Mouse (Mus musculus) neural tube, embryonic 11.5 days (tissue): ENCODE data around the gene Hcar1. TPM values are rescaled to one million over a fixed set of nuclear protein-coding genes. Genes with fewer than 3 reads are reported as not detected.

Experiments used
- ATAC-seq: fragments of 200-750 bp; cut with Nextera tagmentation; 2 replicates; pipeline ENCODE4 v1.8.0; 2017; ENCODE audit warnings: moderate number of reproducible peaks, mild to moderate bottlenecking, moderate TSS enrichment, moderate library complexity; ENCODE audit not compliant: insufficient read depth, low FRiP score, low TSS enrichment
- DNase-seq: peaks from one replicate; pipeline ENCODE4 v3.0.0-alpha.2; 2015; ENCODE audit warnings: low spot score
- H3K27ac ChIP-seq: fragments of 300-500 bp; sonication (generic); 2 replicates; pipeline ENCODE4 v1.5.1; 2014; ENCODE audit warnings: low read depth, mild to moderate bottlenecking, low read length
- H3K27me3 ChIP-seq: fragments of 300-500 bp; sonication (generic); 2 replicates; pipeline ENCODE4 v1.6.1; 2014; ENCODE audit warnings: mild to moderate bottlenecking, low read length, mixed read lengths; ENCODE audit not compliant: control insufficient read depth, insufficient read depth
- H3K36me3 ChIP-seq: fragments of 300-500 bp; sonication (generic); 2 replicates; pipeline ENCODE4 v1.6.1; 2014; ENCODE audit warnings: mild to moderate bottlenecking, low read length, moderate library complexity, mixed read lengths; ENCODE audit not compliant: control insufficient read depth, insufficient read depth
- H3K4me1 ChIP-seq: fragments of 300-500 bp; sonication (generic); 2 replicates; pipeline ENCODE4 v1.6.1; 2014; ENCODE audit warnings: low read length, mixed read lengths; ENCODE audit not compliant: control insufficient read depth, insufficient read depth
- H3K4me2 ChIP-seq: fragments of 300-500 bp; sonication (generic); 2 replicates; pipeline ENCODE4 v1.6.1; 2014; ENCODE audit warnings: low read depth, mild to moderate bottlenecking, moderate library complexity
- H3K4me3 ChIP-seq: fragments of 300-500 bp; sonication (generic); 2 replicates; pipeline ENCODE4 v1.5.1; 2014; ENCODE audit warnings: low read depth, low read length
- H3K9ac ChIP-seq: fragments of 300-500 bp; sonication (generic); 2 replicates; pipeline ENCODE4 v1.6.1; 2014; ENCODE audit warnings: mild to moderate bottlenecking, low read length
- H3K9me3 ChIP-seq: fragments of 300-500 bp; sonication (generic); 2 replicates; pipeline ENCODE4 v1.6.1; 2016; ENCODE audit warnings: low read length; ENCODE audit not compliant: control insufficient read depth
- WGBS: fragments of 180-500 bp; shearing (Covaris S2); extraction: QIAGEN DNeasy Blood & Tissue Kit; methylation state at CpG from one replicate; pipeline ENCODE4 v1.1.7; 2014; 5-methylcytosine and 5-hydroxymethylcytosine counted together
- polyA plus RNA-seq: library from polyadenylated mRNA; unstranded; fragments of >200 nt; fragmentation: Nextera tagmentation; extraction: Ambion mirVana; gene quantifications from 2 replicates; pipeline ENCODE4 v1.2.1, GENCODE M21; 2014

Hcar1 gene
- polyA plus RNA-seq, 1 experiment from 2014 or later, result not detected

DNA sequence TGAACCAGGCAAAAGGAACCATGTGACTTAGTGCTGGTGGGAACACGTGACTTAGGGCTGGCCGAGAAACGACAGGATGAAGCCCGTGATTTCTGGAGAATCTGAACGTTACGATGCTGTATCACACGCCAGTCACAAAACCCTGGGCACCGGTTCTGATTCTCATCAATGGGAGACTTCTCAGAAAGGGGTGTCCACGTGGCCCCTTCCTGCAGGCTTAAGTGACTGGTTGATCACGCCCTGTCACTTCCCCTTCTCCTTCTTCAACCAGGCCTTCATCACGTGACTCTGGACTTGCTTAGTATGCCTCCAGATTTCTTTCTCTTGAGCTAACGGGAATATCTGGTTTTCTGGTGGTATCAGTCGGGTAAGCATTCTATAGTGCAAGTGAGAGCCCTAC lies 17.5 kb upstream of the Hcar1 start:
- no peaks in the 10 kb centered on the region for H3K9me3 ChIP-seq
- no peak for ATAC-seq
- no peak for DNase-seq
- no peak overlapping the region for H3K27ac ChIP-seq
- H3K4me2 ChIP-seq, result no peak overlapping the region
- H3K36me3 ChIP-seq, result no peaks in the 10 kb centered on the region
- H3K9ac ChIP-seq, result no peak overlapping the region
- WGBS, result 86% methylated on average over 13 of the region's 13 CpGs
- no peak overlapping the region for H3K4me3 ChIP-seq
- H3K4me1 ChIP-seq, result no peaks in the 10 kb centered on the region
- H3K27me3 ChIP-seq, result no peaks in the 10 kb centered on the region

DNA sequence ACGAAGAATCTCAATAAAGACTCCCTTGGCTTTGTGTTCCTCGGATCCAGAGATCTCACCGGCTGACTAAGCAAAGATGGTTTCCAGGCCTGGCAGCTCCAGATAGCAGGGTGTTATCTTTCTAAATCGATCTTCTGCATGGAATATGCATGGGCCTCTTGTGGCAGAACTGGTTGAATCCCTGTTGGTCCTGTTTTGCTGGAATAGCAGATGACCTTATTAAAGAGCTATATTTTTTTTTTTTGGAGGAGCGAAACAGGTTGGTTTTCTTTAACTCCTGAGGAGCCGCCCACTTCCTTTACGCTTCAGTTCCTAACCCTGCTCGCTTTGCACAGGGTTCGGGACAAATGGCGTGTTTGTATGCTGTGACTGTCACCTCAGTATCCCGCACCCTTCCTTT lies 16.6 kb upstream of the Hcar1 start:
- Histone ChIP-seq H3K9me3 (no peaks in the 10 kb centered on the region), H3K9ac (no peak overlapping the region), H3K27me3 (no peaks in the 10 kb centered on the region), H3K4me1 (no peaks in the 10 kb centered on the region), H3K4me2 (no peak overlapping the region), H3K4me3 (no peak overlapping the region), H3K27ac (no peak overlapping the region), H3K36me3 (no peaks in the 10 kb centered on the region)
- ATAC-seq (no peak), DNase-seq (no peak)
- 89% methylated on average over 11 of the region's 11 CpGs for WGBS

DNA sequence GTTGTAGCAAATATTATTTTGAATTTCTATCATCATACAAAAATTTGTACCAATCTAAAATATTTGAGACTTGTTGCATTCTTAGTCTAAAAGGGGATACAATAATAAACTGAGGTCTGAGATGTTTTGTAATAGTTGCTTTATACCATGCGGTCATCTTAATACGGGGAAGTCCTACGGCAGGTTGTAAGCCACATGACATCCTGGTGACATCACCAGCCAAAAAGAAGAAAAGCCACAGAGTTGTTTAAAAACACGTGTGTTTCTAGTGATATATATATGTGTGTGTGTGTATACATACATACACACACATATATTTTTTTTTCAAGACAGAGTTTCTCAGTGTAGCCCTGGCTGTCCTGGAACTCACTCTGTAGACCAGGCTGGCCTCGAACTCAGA lies 13.7 kb upstream of the Hcar1 start:
- WGBS, result 94% methylated on average over 5 of the region's 5 CpGs
- H3K4me3 ChIP-seq, result no peak overlapping the region
- no peak overlapping the region for H3K9ac ChIP-seq
- no peak overlapping the region for H3K4me2 ChIP-seq
- no peak overlapping the region for H3K27ac ChIP-seq
- no peak for ATAC-seq
- H3K9me3 ChIP-seq, result no peaks in the 10 kb centered on the region
- DNase-seq, result no peak
- H3K27me3 ChIP-seq, result no peaks in the 10 kb centered on the region
- no peaks in the 10 kb centered on the region for H3K36me3 ChIP-seq
- no peaks in the 10 kb centered on the region for H3K4me1 ChIP-seq

DNA sequence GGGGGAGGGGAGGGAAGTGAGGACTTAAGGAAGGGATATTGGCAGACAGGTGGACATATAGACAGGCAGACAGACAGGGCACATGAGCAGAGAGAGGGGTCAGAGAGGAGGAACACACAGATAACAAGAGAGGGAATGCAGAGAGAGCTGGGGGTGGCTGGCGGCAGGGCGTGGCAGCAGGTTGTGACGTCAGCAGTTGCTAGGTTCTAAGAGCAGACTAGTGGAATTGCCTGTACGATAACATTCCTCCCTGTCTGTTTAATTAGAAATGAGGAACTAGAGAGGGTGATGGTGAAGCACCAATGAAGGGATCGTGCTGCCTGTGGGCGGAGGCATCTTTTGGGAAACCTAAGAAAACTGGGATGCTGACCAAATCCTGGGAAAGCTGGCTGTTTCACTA lies 11.8 kb upstream of the Hcar1 start:
- ATAC-seq (no peak), DNase-seq (peak; percentile 44)
- H3K4me2 ChIP-seq, result no peak overlapping the region

DNA sequence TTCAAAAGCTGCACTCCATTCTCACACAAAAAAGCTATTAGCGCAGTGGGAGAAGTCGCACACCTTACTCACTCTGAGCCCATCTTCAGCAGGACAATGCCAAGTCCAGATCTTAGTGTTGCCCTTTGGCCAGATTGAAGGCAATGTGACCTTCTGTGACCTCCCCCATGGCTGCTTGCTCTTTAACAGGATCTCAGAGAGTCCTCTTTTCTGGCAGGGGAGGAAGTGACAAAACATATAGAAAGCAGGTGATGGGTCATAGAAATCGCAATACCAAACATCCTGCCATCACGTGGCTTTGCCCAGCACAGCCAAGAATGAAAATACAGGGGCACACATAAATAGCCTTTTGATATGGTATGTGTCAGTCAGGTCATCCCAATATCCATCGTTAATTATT lies 11.2 kb upstream of the Hcar1 start:
- ATAC-seq (no peak), DNase-seq (no peak)
- H3K4me1 ChIP-seq, result no peaks in the 10 kb centered on the region
- no peak overlapping the region for H3K4me2 ChIP-seq
- WGBS, result 79% methylated on average over 5 of the region's 5 CpGs
- H3K4me3 ChIP-seq, result no peak overlapping the region
- no peak overlapping the region for H3K9ac ChIP-seq
- no peaks in the 10 kb centered on the region for H3K36me3 ChIP-seq
- no peaks in the 10 kb centered on the region for H3K9me3 ChIP-seq
- H3K27me3 ChIP-seq, result no peaks in the 10 kb centered on the region
- no peak overlapping the region for H3K27ac ChIP-seq

More for the DNA sequence above, 11.8 kb upstream of the Hcar1 start:
- Histone ChIP-seq H3K4me1 (no peaks in the 10 kb centered on the region), H3K36me3 (no peaks in the 10 kb centered on the region), H3K27ac (no peak overlapping the region), H3K9me3 (no peaks in the 10 kb centered on the region), H3K27me3 (no peaks in the 10 kb centered on the region), H3K4me3 (no peak overlapping the region), H3K9ac (no peak overlapping the region)
- 54% methylated on average over 6 of the region's 6 CpGs for WGBS

DNA sequence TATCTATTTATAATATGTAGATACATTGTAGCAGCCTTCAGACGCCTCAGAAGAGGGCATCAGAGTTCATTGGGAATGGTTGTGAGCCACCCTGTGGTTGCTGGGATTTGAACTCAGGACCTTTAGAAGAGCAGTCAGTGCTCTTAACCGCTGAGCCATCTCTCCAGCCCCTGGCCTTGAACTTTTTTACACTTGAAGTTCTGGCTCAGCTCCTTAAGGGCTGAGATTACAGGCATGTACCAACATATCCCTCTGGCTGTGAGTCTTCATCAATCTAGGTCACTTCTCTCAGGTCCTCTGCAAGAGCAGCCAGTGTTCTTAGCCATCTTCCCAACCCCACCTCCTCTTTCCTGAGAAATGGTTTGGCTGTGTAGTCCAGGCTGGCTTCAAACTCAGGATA lies 10.5 kb upstream of the Hcar1 start:
- WGBS, result 66% methylated on average over 2 of the region's 2 CpGs
- DNase-seq, result no peak
- H3K36me3 ChIP-seq, result no peaks in the 10 kb centered on the region
- no peaks in the 10 kb centered on the region for H3K4me1 ChIP-seq
- H3K27me3 ChIP-seq, result no peaks in the 10 kb centered on the region
- H3K9ac ChIP-seq, result no peak overlapping the region
- no peak overlapping the region for H3K27ac ChIP-seq
- no peak overlapping the region for H3K4me3 ChIP-seq
- H3K4me2 ChIP-seq, result no peak overlapping the region
- no peaks in the 10 kb centered on the region for H3K9me3 ChIP-seq
- no peak for ATAC-seq

DNA sequence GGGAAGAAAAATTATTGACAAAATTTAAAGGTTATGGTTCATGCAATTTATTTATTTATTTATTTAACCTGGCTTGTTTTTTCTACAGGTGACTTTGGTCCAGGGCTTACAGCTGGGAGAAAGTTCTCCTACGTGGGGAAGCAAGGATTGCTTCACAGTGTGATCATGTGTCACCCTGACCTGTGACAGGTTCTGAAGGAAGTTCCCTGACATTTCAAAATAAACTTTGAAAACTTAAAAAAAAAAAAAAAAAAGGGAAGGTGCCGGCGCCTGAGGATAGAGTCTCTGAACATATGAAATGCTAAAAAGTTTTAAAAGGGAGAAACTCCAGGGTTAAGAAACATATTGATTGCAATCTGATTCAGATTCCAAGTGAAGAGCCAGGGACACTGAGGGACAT lies 6.5 kb upstream of the Hcar1 start:
- DNase-seq (no peak), ATAC-seq (no peak)
- H3K4me1 ChIP-seq, result no peaks in the 10 kb centered on the region
- H3K9ac ChIP-seq, result no peak overlapping the region
- no peak overlapping the region for H3K27ac ChIP-seq
- no peaks in the 10 kb centered on the region for H3K9me3 ChIP-seq
- no peaks in the 10 kb centered on the region for H3K27me3 ChIP-seq
- no peak overlapping the region for H3K4me3 ChIP-seq
- no peaks in the 10 kb centered on the region for H3K36me3 ChIP-seq
- 81% methylated on average over 3 of the region's 3 CpGs for WGBS
- no peak overlapping the region for H3K4me2 ChIP-seq

DNA sequence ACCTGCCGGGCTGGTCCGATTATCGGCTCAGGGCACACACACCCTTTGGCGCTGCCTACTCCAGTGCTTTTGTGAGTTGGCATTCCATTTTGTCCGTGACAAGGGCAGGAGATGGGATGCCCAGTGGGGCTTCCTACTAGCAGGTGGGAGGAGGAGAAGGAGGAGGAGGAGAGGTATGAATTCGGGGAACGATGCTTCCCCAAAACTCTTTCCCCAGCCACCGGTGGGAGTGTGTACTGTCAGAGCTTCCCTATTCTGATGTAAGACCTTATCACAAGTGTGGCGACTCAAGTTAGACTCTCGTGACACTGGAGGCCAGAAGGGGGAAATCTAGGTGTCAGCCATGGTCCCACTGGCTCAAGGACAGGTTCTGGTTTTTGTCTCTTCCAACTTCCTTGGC lies 4.5 kb upstream of the Hcar1 start:
- no peak overlapping the region for H3K27ac ChIP-seq
- no peak overlapping the region for H3K4me2 ChIP-seq
- DNase-seq, result no peak
- no peak for ATAC-seq
- no peaks in the 10 kb centered on the region for H3K36me3 ChIP-seq
- no peak overlapping the region for H3K9ac ChIP-seq
- H3K27me3 ChIP-seq, result no peaks in the 10 kb centered on the region
- H3K9me3 ChIP-seq, result no peaks in the 10 kb centered on the region
- no peaks in the 10 kb centered on the region for H3K4me1 ChIP-seq
- no peak overlapping the region for H3K4me3 ChIP-seq
- 78% methylated on average over 10 of the region's 10 CpGs for WGBS

DNA sequence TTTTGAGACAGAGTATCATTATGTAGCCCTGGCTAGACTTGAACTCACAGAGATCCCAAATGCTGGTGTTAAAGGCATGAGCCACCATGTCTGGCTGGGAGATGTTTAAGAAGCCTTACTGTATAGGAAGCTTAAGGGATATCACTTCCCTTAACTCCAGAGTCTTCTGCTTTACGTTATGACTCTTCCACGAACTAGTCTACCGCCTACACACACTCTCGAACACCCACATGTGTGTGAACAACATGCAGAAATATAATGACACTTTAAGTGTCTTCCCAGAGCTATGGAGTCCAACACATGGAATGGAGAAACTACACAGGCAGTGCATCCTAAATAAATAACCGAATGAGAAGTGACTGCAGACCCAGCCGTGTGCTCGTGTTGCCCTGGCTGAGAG lies 4.1 kb upstream of the Hcar1 start:
- DNase-seq (no peak), ATAC-seq (no peak)
- Histone ChIP-seq H3K27ac (no peak overlapping the region), H3K9ac (no peak overlapping the region), H3K36me3 (no peaks in the 10 kb centered on the region), H3K4me1 (no peaks in the 10 kb centered on the region), H3K9me3 (no peaks in the 10 kb centered on the region), H3K4me2 (no peak overlapping the region), H3K4me3 (no peak overlapping the region), H3K27me3 (no peaks in the 10 kb centered on the region)
- WGBS, result 85% methylated on average over 7 of the region's 7 CpGs
